Mouse (Mus musculus) Patski (cell line): ENCODE data around the gene Myom3. TPM values are rescaled to one million over a fixed set of nuclear protein-coding genes. Genes with fewer than 3 reads are reported as not detected.

Experiments used
- ATAC-seq: fragments of 100-300 bp; one replicate; pipeline ENCODE4 v1.8.0; 2021
- CTCF ChIA-PET: fragments of 350-600 bp; sonication (Branson Sonifier 250); formaldehyde crosslinking; loops from one replicate; lab custom pipeline; 2022; ENCODE audit warnings: inconsistent platforms; lab: Charles Lee
- POLR2A ChIA-PET: fragments of 350-600 bp; sonication (Branson Sonifier 250); formaldehyde crosslinking; loops from one replicate; lab custom pipeline; 2022; ENCODE audit warnings: antibody characterized with exemption, inconsistent platforms; lab: Charles Lee
- DNase-seq: peaks from one replicate; pipeline ENCODE4 v3.0.0-alpha.2; 2011; ENCODE audit warnings: low read depth, low spot score
- H3K27me3 ChIP-seq: fragments of 371-371 bp; one replicate; pipeline ENCODE4 v1.5.1; 2021
- CTCF ChIP-seq: fragments of 100-300 bp; IDR thresholded peaks from one replicate; pipeline ENCODE4 v1.5.1; 2021
- in situ Hi-C: fragments of 300-500 bp; cut with MboI; formaldehyde crosslinking; loops from 3 replicates; pipeline ENCODE4 v1.11.1; 2018; ENCODE audit warnings: low pct_unique_long_range_greater_than_20kb, mixed read lengths
- polyA plus RNA-seq: library from polyadenylated mRNA; unstranded; gene quantifications from one replicate; pipeline ENCODE4 v1.2.3, GENCODE M21; 2021

The Myom3 gene
- polyA plus RNA-seq, 1 experiment from 2014 or later = 0.18 TPM

DNA sequence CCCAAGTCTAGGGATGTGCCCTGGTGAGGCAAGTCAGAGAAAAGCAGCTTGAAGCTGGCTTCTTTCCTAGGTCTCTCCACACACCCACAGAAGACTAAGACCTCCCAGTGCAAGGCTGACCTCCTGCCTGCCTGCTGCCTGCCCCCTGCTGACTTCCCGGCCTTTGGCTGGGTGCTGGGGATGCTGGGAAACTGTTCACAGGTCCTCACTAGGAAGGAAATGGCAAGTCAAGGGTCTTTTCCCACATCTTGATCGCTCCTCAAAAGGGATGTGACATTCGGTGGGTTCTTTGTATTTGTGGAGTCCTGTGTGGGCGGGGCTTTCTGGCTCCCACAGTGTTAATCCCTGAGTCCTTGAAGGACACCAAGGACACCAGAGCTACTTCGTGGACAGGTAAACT lies 44.7 kb downstream of the Myom3 start:
- DNase-seq = no peak
- TF ChIP-seq CTCF = no peak
- no peaks in the 10 kb centered on the region for H3K27me3 ChIP-seq
- ATAC-seq = no peak
- in situ Hi-C loops = loop anchor here (5.0 to 25.0 kb wide), 2 partner anchors 73 to 358 kb away; partner anchors contain the start of gene E2f2
- CTCF ChIA-PET = interaction anchor here (1.0 to 1.9 kb wide), 2 partner anchors 18 to 73 kb away, joined by 4 read pairs; no protein-coding TSS in a partner anchor
- POLR2A ChIA-PET = no interaction called here

DNA sequence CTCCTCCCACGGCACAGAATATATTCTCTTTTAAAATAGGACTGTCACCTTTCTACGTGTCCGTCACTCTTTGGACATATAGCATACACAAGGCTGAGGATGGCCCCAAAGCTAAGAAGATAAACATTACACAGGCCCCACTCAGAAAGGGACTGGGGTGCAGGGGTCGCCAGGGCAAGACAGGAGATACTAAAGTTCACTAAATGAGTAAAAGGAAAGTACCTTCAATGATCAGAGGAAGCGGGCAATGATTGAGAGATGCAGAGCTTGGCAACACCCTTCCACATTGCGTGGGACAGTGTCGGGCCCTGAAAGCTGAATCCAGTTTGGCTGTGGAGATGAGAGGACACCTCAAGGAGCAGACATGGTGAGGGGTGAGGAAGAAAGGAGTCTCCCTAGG lies 55.4 kb downstream of the Myom3 start:
- ATAC-seq = no peak
- CTCF ChIA-PET = no interaction called here
- TF ChIP-seq CTCF = no peak
- in situ Hi-C loops = loop anchor here (25.0 kb wide), 1 partner anchor 347 kb away; the partner anchor contains the start of gene E2f2
- DNase-seq = no peak
- H3K27me3 ChIP-seq = no peaks in the 10 kb centered on the region
- POLR2A ChIA-PET = no interaction called here

DNA sequence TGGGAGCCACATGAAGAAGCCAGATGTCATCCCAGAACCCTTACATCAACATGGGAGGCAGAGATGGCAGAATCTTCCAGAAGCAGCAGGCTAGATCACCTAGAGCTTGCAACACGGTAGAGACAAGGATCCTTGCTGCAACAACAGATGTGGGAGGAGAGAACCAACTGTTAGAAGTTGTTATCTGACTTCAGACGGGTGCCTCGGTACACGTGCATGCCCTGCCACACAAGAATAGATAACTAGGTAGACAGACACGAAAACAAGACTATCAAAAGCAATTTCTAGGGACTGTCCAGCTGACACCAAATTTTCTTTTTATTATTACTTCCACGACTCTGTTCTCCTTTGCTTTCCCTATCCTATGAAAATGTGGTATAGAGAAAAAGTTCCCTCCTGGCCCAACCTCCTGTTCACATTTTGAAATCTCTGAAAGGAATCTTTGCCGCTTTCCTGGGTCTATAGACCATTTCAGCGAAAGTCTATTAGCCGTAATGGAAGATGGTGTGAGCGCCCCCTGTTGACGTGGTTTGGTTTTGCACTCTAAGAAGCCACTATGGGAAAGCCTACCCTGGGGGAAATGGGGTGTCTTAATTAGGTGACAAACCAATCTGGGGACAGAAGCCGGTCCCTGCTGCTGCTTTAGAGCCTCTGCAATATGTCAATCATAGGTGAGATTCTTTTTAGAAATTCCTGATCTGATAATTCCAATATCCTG lies 57.5 kb downstream of the Myom3 start:
- peak; percentile 72 for TF ChIP-seq CTCF
- POLR2A ChIA-PET = interaction anchor here (1.1 kb wide), 1 partner anchor 138 kb away, joined by 3 read pairs; no protein-coding TSS in a partner anchor
- no peak for ATAC-seq
- in situ Hi-C loops = loop anchor here (25.0 kb wide), 1 partner anchor 345 kb away; the partner anchor contains the start of gene E2f2
- CTCF ChIA-PET = interaction anchor here (0.8 to 2.1 kb wide), 3 partner anchors 14 to 103 kb away, joined by 3 to 7 read pairs (median 3); partner anchors contain the start of gene Fuca1
- no peaks in the 10 kb centered on the region for H3K27me3 ChIP-seq
- no peak for DNase-seq

DNA sequence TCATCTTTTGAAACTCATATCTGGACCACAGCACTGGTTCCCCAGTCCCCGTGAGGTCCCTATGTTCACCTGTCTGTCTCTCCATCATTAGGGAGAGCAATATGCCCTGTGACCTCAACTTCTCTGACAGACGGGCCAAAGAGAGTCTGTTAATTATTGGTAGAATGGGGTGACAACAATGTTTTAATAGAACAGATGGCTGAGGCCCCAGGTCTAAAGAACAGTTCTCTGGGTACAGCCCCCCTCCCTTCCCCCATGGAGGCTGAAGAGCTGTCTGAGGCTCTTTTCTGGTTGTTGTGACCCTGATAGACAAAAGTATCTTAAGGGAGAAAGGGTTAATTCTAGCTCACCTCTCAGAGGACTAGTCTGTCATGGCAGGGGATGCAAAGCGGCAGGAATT lies 58.9 kb downstream of the Myom3 start:
- in situ Hi-C loops = loop anchor here (25.0 kb wide), 1 partner anchor 344 kb away; the partner anchor contains the start of gene E2f2
- CTCF ChIA-PET = interaction anchor here (1.0 to 1.7 kb wide), 2 partner anchors 17 to 59 kb away, joined by 3 read pairs; no protein-coding TSS in a partner anchor
- no peaks in the 10 kb centered on the region for H3K27me3 ChIP-seq
- no peak for ATAC-seq
- no peak for TF ChIP-seq CTCF
- no peak for DNase-seq
- POLR2A ChIA-PET = no interaction called here

DNA sequence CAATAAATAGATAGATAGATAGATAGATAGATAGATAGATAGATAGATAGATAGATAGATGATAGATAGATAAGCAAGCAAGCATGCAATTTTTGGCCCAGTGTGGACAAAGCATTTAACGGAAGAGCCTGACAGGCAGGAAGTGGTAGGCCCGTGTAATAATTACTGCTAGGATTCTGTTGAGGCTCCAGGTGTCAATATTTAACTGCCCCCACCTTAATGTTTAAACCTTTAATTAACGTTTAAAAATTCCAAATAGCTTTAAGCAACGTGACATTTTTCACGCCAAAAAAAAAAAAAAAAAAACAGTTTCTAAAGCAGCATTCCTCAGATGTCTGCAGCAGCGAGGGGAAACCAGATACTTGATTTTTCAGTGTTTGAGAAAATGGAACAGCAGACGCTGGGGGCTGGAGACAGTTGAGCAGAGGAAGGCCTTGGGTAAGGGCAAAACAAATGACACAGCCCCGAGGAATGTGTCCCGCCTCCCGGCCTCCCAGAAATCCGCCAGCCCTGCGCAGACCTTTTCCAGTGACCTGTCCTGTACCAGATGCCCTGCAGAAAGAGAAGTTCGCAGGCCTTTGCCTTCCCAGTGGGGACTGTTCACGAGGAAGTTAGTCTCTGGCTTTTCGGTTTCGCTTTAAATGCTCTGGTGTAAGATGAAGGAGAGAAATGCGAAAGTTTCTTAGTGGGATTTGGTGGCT lies 60.5 kb downstream of the Myom3 start:
- ATAC-seq = peak; percentile 35
- TF ChIP-seq CTCF = no peak
- peak; percentile 19 for DNase-seq
- CTCF ChIA-PET = interaction anchor here (1.3 kb wide), 1 partner anchor 8 kb away, joined by 3 read pairs; no protein-coding TSS in a partner anchor
- POLR2A ChIA-PET = interaction anchor here (0.8 kb wide), 1 partner anchor 57 kb away, joined by 3 read pairs; no protein-coding TSS in a partner anchor
- in situ Hi-C loops = loop anchor here (25.0 kb wide), 1 partner anchor 342 kb away; the partner anchor contains the start of gene E2f2
- no peaks in the 10 kb centered on the region for H3K27me3 ChIP-seq

DNA sequence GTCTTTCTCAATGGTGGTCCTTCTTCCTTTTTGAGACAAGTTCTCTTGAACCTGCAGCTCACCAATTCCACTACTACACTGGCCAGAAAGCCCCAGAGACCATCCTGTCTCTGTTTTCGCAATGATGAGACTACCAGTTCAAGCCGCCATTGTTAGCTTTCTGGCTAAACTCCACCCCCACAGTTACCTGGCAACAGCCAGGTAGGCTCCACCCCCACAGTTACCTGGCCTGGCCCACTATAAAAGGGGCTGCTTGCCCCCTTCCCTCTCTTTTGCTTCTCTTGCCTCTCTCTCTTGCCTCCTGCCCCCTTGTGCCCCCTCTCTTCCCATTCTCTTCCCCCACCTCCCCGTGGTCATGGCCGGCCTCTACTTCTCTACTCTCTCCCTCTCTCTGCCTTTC lies 62.3 kb downstream of the Myom3 start:
- ChIA-PET POLR2A (no interaction called here), CTCF (interaction anchor here (0.9 to 1.4 kb wide), 3 partner anchors 10 to 23 kb away, joined by 3 read pairs; no protein-coding TSS in a partner anchor)
- no peaks in the 10 kb centered on the region for H3K27me3 ChIP-seq
- DNase-seq (no peak), ATAC-seq (no peak)
- TF ChIP-seq CTCF = no peak
- in situ Hi-C loops = loop anchor here (25.0 kb wide), 1 partner anchor 341 kb away; the partner anchor contains the start of gene E2f2

DNA sequence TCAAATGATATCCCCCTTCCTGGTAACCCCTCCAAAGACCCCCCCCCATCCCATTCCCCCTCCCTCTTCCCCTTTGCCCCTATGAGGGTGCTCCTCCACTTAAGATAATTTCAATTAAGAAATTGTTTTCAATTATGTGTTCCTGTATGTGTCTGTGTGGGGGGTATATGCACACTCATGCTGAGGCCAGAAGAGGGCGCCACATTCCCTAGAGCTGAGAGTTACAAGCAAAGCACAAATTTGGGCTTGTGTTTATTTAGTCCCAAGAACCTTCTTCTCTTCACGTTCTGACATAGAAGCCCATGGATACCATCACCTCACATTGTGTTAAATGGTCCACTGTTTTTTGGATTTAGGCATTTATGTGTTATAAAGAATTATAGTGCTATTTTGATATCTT lies 63.8 kb downstream of the Myom3 start:
- CTCF ChIA-PET = no interaction called here
- ATAC-seq (no peak), DNase-seq (no peak)
- POLR2A ChIA-PET = no interaction called here
- no peaks in the 10 kb centered on the region for H3K27me3 ChIP-seq
- in situ Hi-C loops = loop anchor here (25.0 kb wide), 1 partner anchor 339 kb away; the partner anchor contains the start of gene E2f2
- TF ChIP-seq CTCF = peak; percentile 52

DNA sequence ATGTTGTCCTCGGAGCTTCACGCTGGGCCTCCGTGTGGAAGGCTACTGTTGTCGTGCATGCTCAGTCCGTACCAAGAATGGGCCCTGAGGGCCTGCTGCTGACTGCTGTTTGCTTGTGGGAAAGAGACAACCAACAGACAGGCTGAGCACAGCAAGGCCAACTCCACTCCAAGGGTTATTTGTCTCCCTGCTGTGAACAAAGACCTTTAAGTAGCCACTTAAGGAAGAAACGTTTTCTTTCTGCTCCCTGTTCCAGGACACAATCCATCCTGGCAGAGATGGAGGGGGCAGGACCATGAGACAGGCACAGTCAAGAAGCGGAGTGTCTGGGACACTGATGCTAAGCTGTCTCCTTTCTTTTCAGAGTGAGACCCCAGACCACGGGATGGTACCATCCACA lies 64.7 kb downstream of the Myom3 start:
- no peak for DNase-seq

DNA sequence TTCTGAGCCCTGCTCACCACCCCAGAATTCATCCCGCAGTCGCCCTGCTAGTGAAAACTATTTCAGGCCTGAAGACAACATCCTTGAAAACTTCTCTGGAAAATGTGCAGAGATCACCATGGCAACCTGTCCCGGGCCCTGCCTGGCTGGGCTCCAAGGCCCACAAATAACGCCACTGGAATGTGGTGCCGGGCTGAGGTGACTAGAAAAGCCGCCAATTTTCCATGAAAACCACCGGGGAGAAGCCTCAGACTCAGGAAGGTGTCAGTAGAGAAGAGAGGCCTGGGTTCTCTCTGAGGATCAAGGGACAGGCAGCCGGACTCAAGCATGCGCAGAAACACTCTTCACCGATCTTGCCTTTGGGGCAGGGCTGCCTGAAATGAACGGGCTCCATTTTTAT lies 69.0 kb downstream of the Myom3 start:
- ATAC-seq (peak; percentile 12), DNase-seq (peak; percentile 82)
- no peak for TF ChIP-seq CTCF
- POLR2A ChIA-PET = no interaction called here
- in situ Hi-C loops = no loop called here
- H3K27me3 ChIP-seq = no peaks in the 10 kb centered on the region
- CTCF ChIA-PET = interaction anchor here (1.4 kb wide), 1 partner anchor 9 kb away, joined by 3 read pairs; no protein-coding TSS in a partner anchor

More for the DNA sequence above, 64.7 kb downstream of the Myom3 start:
- ATAC-seq = no peak
- POLR2A ChIA-PET = no interaction called here
- TF ChIP-seq CTCF = no peak
- H3K27me3 ChIP-seq = no peaks in the 10 kb centered on the region
- in situ Hi-C loops = loop anchor here (25.0 kb wide), 1 partner anchor 338 kb away; the partner anchor contains the start of gene E2f2
- CTCF ChIA-PET = no interaction called here

DNA sequence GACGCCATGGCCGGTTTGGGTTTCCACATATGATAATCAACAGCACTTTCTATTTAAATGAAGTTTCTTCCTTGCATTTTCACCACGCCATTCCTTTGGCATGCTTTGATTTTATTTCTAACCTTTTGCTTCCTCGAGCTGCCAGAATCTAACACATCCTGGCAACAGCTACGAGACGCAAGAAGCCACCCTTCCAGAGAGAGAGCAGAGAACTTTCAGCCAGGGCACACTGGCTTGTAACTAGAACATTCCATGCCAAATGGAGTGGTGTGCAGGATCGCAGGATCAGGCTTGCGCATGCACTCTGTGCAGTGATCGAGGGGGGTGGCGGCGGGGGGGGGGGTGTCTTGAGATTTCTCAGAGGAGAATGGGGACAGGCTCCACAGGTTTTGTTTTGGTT lies 72.6 kb downstream of the Myom3 start:
- DNase-seq (no peak), ATAC-seq (no peak)
- CTCF ChIA-PET = no interaction called here

More for the DNA sequence above, 72.6 kb downstream of the Myom3 start:
- H3K27me3 ChIP-seq = no peaks in the 10 kb centered on the region
- TF ChIP-seq CTCF = no peak
- in situ Hi-C loops = no loop called here
- POLR2A ChIA-PET = no interaction called here
